Mouse (Mus musculus) bone marrow, adult 2 months (tissue): ENCODE measurements around the gene Prim2. TPM values are rescaled to one million over a fixed set of nuclear protein-coding genes. Genes with fewer than 3 reads are reported as not detected.

Source experiments
- H3K27ac ChIP-seq: fragments of 200-500 bp; 2 replicates; pipeline ENCODE4 v1.5.1; 2012; ENCODE audit warnings: low read depth, mild to moderate bottlenecking, control low read depth, inconsistent platforms, low read length; ENCODE audit not compliant: control insufficient read depth, poor library complexity, insufficient read depth
- H3K4me1 ChIP-seq: fragments of 200-500 bp; 2 replicates; pipeline ENCODE4 v1.6.1; 2011; ENCODE audit warnings: low read length; ENCODE audit not compliant: control insufficient read depth, insufficient read depth
- H3K4me3 ChIP-seq: fragments of 200-500 bp; replicated peaks from 2 replicates; pipeline ENCODE3; 2011; ENCODE audit warnings: mild to moderate bottlenecking, low read depth, low read length, control low read depth; ENCODE audit not compliant: control insufficient read depth
- CTCF ChIP-seq: fragments of 200-500 bp; IDR thresholded peaks from 2 replicates; pipeline ENCODE4 v1.5.1; 2011; ENCODE audit warnings: low read length, control low read depth; ENCODE audit not compliant: control insufficient read depth, insufficient read depth
- POLR2A ChIP-seq: fragments of 200-500 bp; IDR thresholded peaks from 2 replicates; pipeline ENCODE4 v1.6.1; 2011; ENCODE audit warnings: low read depth, mild to moderate bottlenecking, control low read depth, low read length, borderline replicate concordance; ENCODE audit not compliant: control insufficient read depth
- WGBS: fragments of 180-500 bp; shearing (Covaris S2); methylation state at CpG from one replicate; pipeline ENCODE4 v1.1.7; 2018; 5-methylcytosine and 5-hydroxymethylcytosine counted together
- polyA plus RNA-seq: library from polyadenylated mRNA; stranded (reverse); fragments of >200 nt; gene quantifications from 2 replicates; pipeline ENCODE4 v1.2.4, GENCODE M21; 2011; ENCODE audit warnings: low replicate concordance; ENCODE audit not compliant: missing spikeins, insufficient read depth, insufficient read length

Gene Prim2
- polyA plus RNA-seq, 1 experiment, result 40.0 TPM

DNA sequence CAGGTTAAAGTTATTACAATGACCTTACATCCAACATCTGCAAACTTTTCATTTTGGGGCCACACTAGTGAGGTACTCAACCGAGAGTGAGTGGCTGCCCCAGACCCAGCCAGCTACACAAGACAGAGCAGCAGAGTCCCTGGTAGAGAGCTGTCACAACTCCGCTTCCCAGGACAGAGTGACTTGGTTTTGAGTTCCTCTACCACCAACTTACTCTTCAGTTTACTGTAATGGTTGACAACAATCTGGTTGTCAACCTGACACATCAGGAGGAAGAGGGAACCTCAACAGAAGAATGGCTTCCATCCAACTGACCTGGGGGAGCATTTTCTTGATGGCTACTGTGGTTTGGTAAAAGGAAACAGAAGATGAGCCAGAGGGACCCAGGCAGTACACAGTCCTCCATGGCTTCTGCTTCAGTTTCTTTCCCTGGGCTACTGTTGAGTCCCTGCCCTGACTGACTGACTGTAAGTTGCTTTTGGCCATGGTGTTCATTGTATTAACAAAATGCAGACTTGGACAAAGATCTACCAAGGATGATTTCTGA lies 134.4 kb downstream of the Prim2 start:
- no peak overlapping the region for H3K4me3 ChIP-seq
- H3K4me1 ChIP-seq, result peaks cover 1% of the 10 kb centered on the region
- no peak overlapping the region for H3K27ac ChIP-seq
- 35% methylated on average over 2 of the region's 2 CpGs for WGBS
- TF ChIP-seq CTCF (no peak), POLR2A (no peak)

DNA sequence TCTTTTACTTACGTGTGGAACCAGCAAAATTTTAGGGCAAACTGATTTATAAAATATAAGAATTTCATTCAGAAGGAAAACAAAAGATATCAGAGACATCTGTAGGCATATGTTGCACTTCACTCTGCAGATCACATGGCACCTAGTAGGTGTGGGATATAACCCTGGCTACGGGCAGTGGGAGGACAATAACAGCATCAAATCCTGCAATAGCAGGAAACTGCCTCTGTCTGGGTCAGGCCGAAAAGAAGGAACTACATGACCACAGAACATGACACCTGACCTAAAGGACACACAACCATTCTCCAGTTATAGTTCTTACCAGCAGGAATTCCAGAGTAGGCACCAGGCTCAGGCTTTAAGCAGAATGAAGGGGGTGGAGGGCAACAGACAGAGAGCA lies 137.7 kb downstream of the Prim2 start:
- WGBS, result 36% methylated on average over 3 of the region's 3 CpGs
- Histone ChIP-seq H3K4me3 (no peak overlapping the region), H3K27ac (no peak overlapping the region), H3K4me1 (peaks cover 1% of the 10 kb centered on the region)
- TF ChIP-seq POLR2A (no peak), CTCF (no peak)

DNA sequence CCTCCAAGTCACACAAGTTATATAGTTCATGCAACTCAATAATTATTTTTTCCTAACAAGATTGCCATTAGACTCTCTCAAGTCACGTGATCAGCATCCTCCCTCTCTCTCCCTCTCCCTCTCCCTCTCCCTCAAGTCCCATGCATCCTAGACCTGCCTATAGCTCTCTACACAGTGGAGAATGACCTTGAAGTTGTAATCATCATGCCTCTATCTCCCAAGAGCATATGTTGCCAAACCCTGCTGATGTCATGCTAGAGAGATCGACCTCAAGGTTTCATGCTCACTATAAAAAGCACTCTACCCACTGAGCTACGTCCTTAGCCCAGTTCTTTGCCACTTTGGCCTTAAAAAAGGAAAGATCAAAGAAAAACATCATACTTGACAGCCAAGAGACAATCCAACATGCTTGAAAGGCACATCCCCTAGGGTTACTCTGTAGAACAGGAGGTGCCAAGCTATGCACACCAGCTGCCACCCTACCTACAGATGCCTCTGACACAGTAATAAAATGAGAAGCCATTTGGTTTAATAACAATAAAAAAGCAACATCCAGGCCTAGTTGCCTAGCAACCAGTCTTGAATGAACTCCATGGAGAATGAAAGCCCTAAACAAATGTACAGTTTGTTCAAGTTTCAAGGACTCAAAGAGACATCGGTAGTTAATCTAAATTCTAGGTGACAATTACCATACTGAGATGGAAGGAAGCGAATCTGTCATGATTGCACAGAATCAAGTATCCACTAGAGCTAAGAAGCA lies 138.3 kb downstream of the Prim2 start:
- Histone ChIP-seq H3K4me1 (peaks cover 1% of the 10 kb centered on the region), H3K27ac (no peak overlapping the region), H3K4me3 (no peak overlapping the region)
- TF ChIP-seq CTCF (no peak), POLR2A (no peak)
- WGBS, result 69% methylated on average over 5 of the region's 5 CpGs

DNA sequence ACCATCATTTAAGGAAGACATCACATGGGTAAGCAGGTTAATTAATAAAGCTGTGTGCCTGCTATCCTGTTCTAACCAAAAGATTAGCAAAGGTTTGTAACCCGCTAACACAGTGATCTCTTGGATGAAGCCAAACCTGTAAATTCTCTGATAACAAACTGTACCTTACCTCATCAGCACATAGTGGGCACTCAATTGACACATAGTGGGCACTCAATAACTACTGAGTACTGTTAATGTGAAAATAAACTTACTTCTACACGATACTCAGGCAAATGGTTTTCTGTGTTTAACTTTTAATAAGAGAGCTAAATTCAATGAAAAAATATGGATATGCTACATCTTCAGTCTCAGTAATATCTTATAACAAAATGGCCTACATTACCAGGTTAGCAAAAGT lies 139.1 kb downstream of the Prim2 start:
- 90% methylated on average over 2 of the region's 2 CpGs for WGBS
- H3K4me1 ChIP-seq, result peaks cover 1% of the 10 kb centered on the region
- H3K4me3 ChIP-seq, result no peak overlapping the region
- H3K27ac ChIP-seq, result no peak overlapping the region
- TF ChIP-seq POLR2A, result no peak
- TF ChIP-seq CTCF, result no peak

DNA sequence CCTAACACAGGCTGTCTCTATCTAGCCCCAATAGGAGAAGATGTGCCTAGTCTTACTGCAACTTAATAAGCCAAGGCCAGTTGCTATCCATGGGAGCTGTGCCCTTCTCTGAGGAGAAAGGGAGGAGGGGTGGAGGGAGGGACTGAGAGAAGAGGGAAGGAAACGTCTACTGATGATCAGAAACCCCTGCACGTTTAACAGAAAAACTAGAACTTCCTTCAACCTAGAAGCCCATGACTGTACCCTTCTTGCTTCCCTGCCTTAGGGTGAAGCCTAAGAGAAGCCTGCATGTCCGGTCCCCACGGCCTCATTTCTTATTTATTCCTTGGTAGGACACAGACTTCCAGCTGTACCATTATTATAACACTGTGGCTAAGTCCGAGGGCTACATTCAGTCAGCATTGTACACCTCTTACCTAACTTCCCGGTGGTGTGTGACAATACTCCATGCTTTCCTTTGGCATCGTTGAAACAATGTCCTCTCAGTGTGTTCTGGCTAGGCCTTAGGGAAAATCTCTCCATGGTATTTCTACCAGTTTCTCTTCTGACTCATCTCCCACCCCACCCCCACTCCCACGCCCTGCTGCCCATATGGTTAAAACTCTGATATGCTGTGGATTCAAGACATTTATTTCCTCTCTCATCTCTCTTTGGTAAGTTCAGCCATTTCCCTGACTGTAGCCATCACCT lies 139.9 kb downstream of the Prim2 start:
- H3K4me3 ChIP-seq, result no peak overlapping the region
- peak overlapping the region; percentile 32; the same call in 1 of the 2 replicates for H3K27ac ChIP-seq
- 25% methylated on average over 8 of the region's 8 CpGs for WGBS
- peaks cover 1% of the 10 kb centered on the region for H3K4me1 ChIP-seq
- TF ChIP-seq POLR2A (no peak), CTCF (no peak)

DNA sequence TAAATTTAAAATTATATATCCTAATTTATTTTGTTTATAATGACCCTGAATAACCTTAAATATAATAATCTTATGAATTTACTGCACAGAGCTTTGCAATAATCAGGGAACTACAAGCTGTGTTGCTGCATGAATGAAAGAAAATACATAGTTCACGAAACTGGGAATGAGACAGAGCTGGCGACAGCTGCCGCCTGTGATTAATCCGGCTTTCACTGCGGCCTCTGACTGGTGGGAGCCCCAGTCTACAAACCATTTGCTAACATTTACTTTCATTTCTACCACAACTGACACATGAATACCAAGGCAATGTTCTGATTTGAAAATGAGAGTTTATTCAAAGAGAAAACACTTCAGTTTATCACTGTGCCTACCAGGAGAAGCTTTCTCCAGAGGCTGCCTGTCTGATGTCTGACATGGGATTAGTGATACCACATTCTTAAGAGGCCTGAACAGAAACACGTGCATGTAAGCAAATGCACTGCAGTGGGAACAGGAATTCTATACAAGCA lies 142.2 kb downstream of the Prim2 start:
- WGBS, result 87% methylated on average over 6 of the region's 6 CpGs
- H3K27ac ChIP-seq, result no peak overlapping the region
- peaks cover 1% of the 10 kb centered on the region for H3K4me1 ChIP-seq
- no peak overlapping the region for H3K4me3 ChIP-seq
- no peak for TF ChIP-seq CTCF
- no peak for TF ChIP-seq POLR2A

DNA sequence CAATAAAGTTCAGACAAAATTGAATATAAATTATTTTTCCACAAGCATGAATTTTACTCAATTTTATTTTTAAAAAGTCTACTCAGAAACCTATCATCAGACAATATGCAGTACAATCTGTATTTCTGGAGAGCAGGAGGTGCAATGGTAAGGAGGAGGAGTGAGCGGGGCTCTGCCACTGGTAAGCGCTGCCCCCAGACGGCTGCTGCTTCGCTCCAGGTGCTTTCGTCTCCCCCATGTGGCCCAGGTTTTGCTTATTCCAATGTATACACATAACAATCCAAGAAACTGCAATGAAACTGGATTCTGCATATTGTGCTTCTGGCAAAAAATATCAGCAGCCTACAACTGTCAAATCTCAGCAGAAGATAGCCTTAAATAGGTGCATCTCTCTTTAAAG lies 146.4 kb downstream of the Prim2 start:
- Histone ChIP-seq H3K27ac (no peak overlapping the region), H3K4me1 (no peaks in the 10 kb centered on the region; the same call in 1 of the 2 replicates), H3K4me3 (no peak overlapping the region)
- TF ChIP-seq POLR2A, result no peak
- TF ChIP-seq CTCF, result no peak
- WGBS, result 90% methylated on average over 5 of the region's 5 CpGs

DNA sequence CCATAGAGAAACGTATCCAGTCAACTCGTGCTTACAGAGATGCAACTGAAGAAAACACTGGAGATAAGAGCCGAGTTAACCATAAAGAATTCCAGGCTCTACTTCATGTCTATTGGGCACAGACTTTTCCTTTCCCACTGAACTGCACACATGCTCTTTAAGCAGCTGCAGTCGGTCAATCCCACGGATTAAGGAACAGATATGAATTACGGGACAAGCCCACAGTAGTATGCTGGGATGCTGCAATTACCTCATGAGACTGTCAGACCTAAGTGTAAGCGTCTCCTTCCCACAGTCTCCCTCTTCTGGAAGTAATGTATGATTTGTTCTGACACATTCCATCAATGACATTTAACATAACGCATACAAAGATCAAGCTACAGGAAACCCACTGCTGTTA lies 154.5 kb downstream of the Prim2 start:
- 91% methylated on average over 8 of the region's 8 CpGs for WGBS
- Histone ChIP-seq H3K27ac (no peak overlapping the region), H3K4me3 (no peak overlapping the region), H3K4me1 (no peaks in the 10 kb centered on the region)
- TF ChIP-seq CTCF, result no peak
- no peak for TF ChIP-seq POLR2A

DNA sequence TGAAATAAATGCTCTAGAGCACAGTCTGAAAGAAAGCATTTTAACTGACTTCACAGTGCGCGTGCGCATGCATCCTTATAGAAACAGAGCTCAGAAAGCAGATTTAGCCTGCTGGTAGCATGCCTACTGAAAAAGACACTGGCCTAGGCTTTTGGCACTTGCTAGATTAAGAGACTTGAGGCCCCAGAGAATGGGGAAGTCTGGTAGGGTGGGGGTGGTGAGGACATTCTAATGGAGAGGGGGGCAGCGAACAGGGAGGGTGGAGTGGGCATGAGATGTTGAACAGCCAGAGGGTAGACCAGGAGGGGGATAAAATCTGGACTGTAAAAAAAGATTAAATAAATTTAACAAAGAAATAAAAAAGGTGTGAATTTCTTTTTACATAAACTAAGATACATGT lies 158.3 kb downstream of the Prim2 start:
- TF ChIP-seq POLR2A (no peak), CTCF (no peak)

More for the DNA sequence above, 158.3 kb downstream of the Prim2 start:
- no peak overlapping the region for H3K4me3 ChIP-seq
- WGBS, result 74% methylated on average over 4 of the region's 4 CpGs
- H3K4me1 ChIP-seq, result no peaks in the 10 kb centered on the region
- no peak overlapping the region for H3K27ac ChIP-seq
